Mouse (Mus musculus) adrenal gland, adult 10 weeks (tissue): ENCODE measurements around the gene Ncaph2. TPM values are rescaled to one million over a fixed set of nuclear protein-coding genes. Genes with fewer than 3 reads are reported as not detected.

ENCODE experiments used
- polyA plus RNA-seq: library from polyadenylated mRNA; stranded (reverse); fragments of 350-450 nt; fragmentation: Illumina TruSeq; extraction: RNeasy Lipid Tissue Mini Kit (QIAGEN cat#74804); gene quantifications from one replicate; pipeline ENCODE4 v1.2.3, GENCODE M21; 2014; ENCODE audit warnings: low read depth, low replicate concordance

The Ncaph2 gene
- 12.4 TPM for polyA plus RNA-seq

GRCm38 (mm10) chr15:89355241-89356187 is at the start of gene Ncaph2, which contains the start of gene Lmf2:
Gene Ncaph2 (plus strand): TSS chr15:89355719.
Gene Lmf2 (minus strand): TSS chr15:89355659.

GRCm38 (mm10) chr15:89315190-89315731 is 40.3 kb upstream of the Ncaph2 start, which contains the start of gene Sbf1:
Gene Sbf1 (minus strand): TSS chr15:89315311.

GRCm38 (mm10) chr15:89322670-89323522 is 32.6 kb upstream of the Ncaph2 start, which contains the start of gene Adm2:
Gene Adm2 (plus strand): TSS chr15:89322720.

GRCm38 (mm10) chr15:89334271-89334670 is 21.2 kb upstream of the Ncaph2 start, which contains the start of gene Miox:
Gene Miox (plus strand): TSS chr15:89334398.

GRCm38 (mm10) chr15:89373762-89374248 is 18.3 kb downstream of the Ncaph2 start, which contains the start of gene Sco2:
Gene Sco2 (minus strand): TSS chr15:89373846.

GRCm38 (mm10) chr15:89376957-89377356 is 21.4 kb downstream of the Ncaph2 start, which contains the start of gene Tymp:
Gene Tymp (minus strand): TSS chr15:89377039.

GRCm38 (mm10) chr15:89378831-89379401 is 23.4 kb downstream of the Ncaph2 start, which contains the start of gene Odf3b:
Gene Odf3b (minus strand): TSS chr15:89379282.

GRCm38 (mm10) chr15:89384617-89385016 is 29.1 kb downstream of the Ncaph2 start, which contains the start of gene Klhdc7b:
Gene Klhdc7b (plus strand): TSS chr15:89384917.

GRCm38 (mm10) chr15:89410118-89410517 is 54.6 kb downstream of the Ncaph2 start, which contains the start of gene Syce3:
Gene Syce3 (minus strand): TSS chr15:89410503.

Other genes starting within 250 kb of the Ncaph2 start
- 1.6 TPM for gene Tubgcp6, start 232.6 kb upstream of the Ncaph2 start, polyA plus RNA-seq
- not detected for gene Hdac10, start 227.0 kb upstream of the Ncaph2 start, polyA plus RNA-seq
- 1.4 TPM for gene Mapk12, start 215.0 kb upstream of the Ncaph2 start, polyA plus RNA-seq
- gene Mapk11, start 206.1 kb upstream of the Ncaph2 start, polyA plus RNA-seq: 0.47 TPM
- gene Plxnb2, start 174.9 kb upstream of the Ncaph2 start, polyA plus RNA-seq: 4.9 TPM
- gene Dennd6b, start 159.2 kb upstream of the Ncaph2 start, polyA plus RNA-seq: 0.29 TPM
- gene Ppp6r2, start 144.2 kb upstream of the Ncaph2 start, polyA plus RNA-seq: 12.2 TPM
- 3.1 TPM for gene Sbf1, start 40.4 kb upstream of the Ncaph2 start, polyA plus RNA-seq
- not detected for gene Adm2, start 33.0 kb upstream of the Ncaph2 start, polyA plus RNA-seq
- not detected for gene Miox, start 21.3 kb upstream of the Ncaph2 start, polyA plus RNA-seq
- 3.0 TPM for gene Lmf2, start 60 bp upstream of the Ncaph2 start, polyA plus RNA-seq
- gene Sco2, start 18.1 kb downstream of the Ncaph2 start, polyA plus RNA-seq: 0.52 TPM
- gene Tymp, start 21.3 kb downstream of the Ncaph2 start, polyA plus RNA-seq: not detected
- not detected for gene Odf3b, start 23.6 kb downstream of the Ncaph2 start, polyA plus RNA-seq
- gene Klhdc7b, start 29.2 kb downstream of the Ncaph2 start, polyA plus RNA-seq: not detected
- gene Syce3, start 54.8 kb downstream of the Ncaph2 start, polyA plus RNA-seq: not detected
- 4.1 TPM for gene Cpt1b, start 70.1 kb downstream of the Ncaph2 start, polyA plus RNA-seq
- gene C730034F03Rik, start 73.9 kb downstream of the Ncaph2 start, polyA plus RNA-seq: 0.47 TPM
- not detected for gene Gm44502, start 74.0 kb downstream of the Ncaph2 start, polyA plus RNA-seq
- gene Chkb, start 74.2 kb downstream of the Ncaph2 start, polyA plus RNA-seq: 30.0 TPM
- gene Mapk8ip2, start 98.2 kb downstream of the Ncaph2 start, polyA plus RNA-seq: 2.4 TPM
- 2.6 TPM for gene Arsa, start 121.7 kb downstream of the Ncaph2 start, polyA plus RNA-seq
- gene Shank3, start 143.9 kb downstream of the Ncaph2 start, polyA plus RNA-seq: 1.3 TPM
- not detected for gene Acr, start 212.6 kb downstream of the Ncaph2 start, polyA plus RNA-seq
- 6.4 TPM for gene Rabl2, start 236.2 kb downstream of the Ncaph2 start, polyA plus RNA-seq